Mouse (Mus musculus) kidney, postnatal 0 days (tissue): ENCODE data around the gene Gm44579. TPM values are rescaled to one million over a fixed set of nuclear protein-coding genes. Genes with fewer than 3 reads are reported as not detected.

ENCODE experiments used
- ATAC-seq: fragments of 200-750 bp; cut with Nextera tagmentation; replicated peaks from 2 replicates; pipeline ENCODE4 v1.8.0; 2017; ENCODE audit warnings: low read depth, moderate number of reproducible peaks, moderate TSS enrichment, moderate library complexity; ENCODE audit not compliant: low FRiP score
- DNase-seq: peaks from one replicate; pipeline ENCODE4 v3.0.0-alpha.2; 2016; ENCODE audit warnings: low spot score
- H3K27ac ChIP-seq: fragments of 300-500 bp; sonication (generic); 2 replicates; pipeline ENCODE4 v1.5.1; 2014; ENCODE audit warnings: mild to moderate bottlenecking
- H3K27me3 ChIP-seq: fragments of 300-500 bp; sonication (generic); 2 replicates; pipeline ENCODE4 v1.6.1; 2014; ENCODE audit warnings: low read length, mixed read lengths; ENCODE audit not compliant: insufficient read depth
- H3K36me3 ChIP-seq: fragments of 300-500 bp; sonication (generic); 2 replicates; pipeline ENCODE4 v1.6.1; 2014; ENCODE audit warnings: low read length, mixed read lengths; ENCODE audit not compliant: insufficient read depth
- H3K4me1 ChIP-seq: fragments of 300-500 bp; sonication (generic); replicated peaks from 2 replicates; pipeline ENCODE4 v1.6.1; 2014; ENCODE audit warnings: antibody characterized with exemption, low read length, mixed read lengths; ENCODE audit not compliant: insufficient read depth
- H3K4me2 ChIP-seq: fragments of 300-500 bp; sonication (generic); 2 replicates; pipeline ENCODE4 v1.6.1; 2014; ENCODE audit warnings: mild to moderate bottlenecking, low read length, moderate library complexity, mixed read lengths
- H3K4me3 ChIP-seq: fragments of 300-500 bp; sonication (generic); replicated peaks from 2 replicates; pipeline ENCODE4 v1.5.1; 2014; ENCODE audit warnings: low read depth, low read length
- H3K9ac ChIP-seq: fragments of 300-500 bp; sonication (generic); 2 replicates; pipeline ENCODE4 v1.6.1; 2014; ENCODE audit warnings: low read depth, low read length
- H3K9me3 ChIP-seq: fragments of 300-500 bp; sonication (generic); replicated peaks from 2 replicates; pipeline ENCODE4 v1.6.1; 2016; ENCODE audit warnings: low read length, inconsistent platforms, mixed read lengths
- CTCF ChIP-seq: IDR thresholded peaks from 2 replicates; pipeline ENCODE4 v1.5.1; 2016; ENCODE audit warnings: antibody characterized with exemption, low read depth, mild to moderate bottlenecking, moderate library complexity
- WGBS: fragments of 180-500 bp; shearing (Covaris S2); extraction: QIAGEN DNeasy Blood & Tissue Kit; methylation state at CpG from one replicate; pipeline ENCODE4 v1.1.7; 2014; 5-methylcytosine and 5-hydroxymethylcytosine counted together
- polyA plus RNA-seq: library from polyadenylated mRNA; unstranded; fragments of >200 nt; fragmentation: Nextera tagmentation; extraction: Ambion mirVana; gene quantifications from 2 replicates; pipeline ENCODE4 v1.2.1, GENCODE M21; 2015

The Gm44579 gene
- polyA plus RNA-seq, 1 experiment from 2014 or later, result not detected

- ATAC-seq, result no peak
Observed at GRCm38 (mm10) chr15:98170917-98171316, 49.9 kb downstream of the Gm44579 start.

GRCm38 (mm10) chr15:98170365-98170764 lies 50.4 kb downstream of the Gm44579 start:
- H3K36me3 ChIP-seq, result no peaks in the 10 kb centered on the region
- DNase-seq (peak; percentile 30), ATAC-seq (no peak)
- H3K4me3 ChIP-seq, result no peak overlapping the region
- H3K27ac ChIP-seq, result no peak overlapping the region
- peaks cover 29% of the 10 kb centered on the region for H3K27me3 ChIP-seq
- H3K9me3 ChIP-seq, result no peaks in the 10 kb centered on the region
- 28% methylated on average over 7 of the region's 7 CpGs for WGBS
- 0 out of 2 replicates have a peak, but pooled peaks cover 6% of the 10 kb centered on the region for H3K4me1 ChIP-seq
- H3K9ac ChIP-seq, result no peak overlapping the region
- TF ChIP-seq CTCF, result no peak
- H3K4me2 ChIP-seq, result no peak overlapping the region

More at GRCm38 (mm10) chr15:98170917-98171316, 49.9 kb downstream of the Gm44579 start:
- Histone ChIP-seq H3K27me3 (peaks cover 29% of the 10 kb centered on the region), H3K4me1 (0 out of 2 replicates have a peak, but pooled peaks cover 6% of the 10 kb centered on the region), H3K4me3 (no peak overlapping the region), H3K9me3 (no peaks in the 10 kb centered on the region), H3K9ac (no peak overlapping the region), H3K27ac (no peak overlapping the region), H3K36me3 (no peaks in the 10 kb centered on the region), H3K4me2 (no peak overlapping the region)
- no peak for DNase-seq
- TF ChIP-seq CTCF, result no peak
- WGBS, result 69% methylated on average over 9 of the region's 9 CpGs

- H3K4me3 ChIP-seq, result peak overlapping the region; percentile 33; the same call in 1 of the 2 replicates
- ATAC-seq, result 0 out of 2 replicates have a peak, but pooled peaks have one; percentile 5
Observed at GRCm38 (mm10) chr15:98168622-98169004, 52.2 kb downstream of the Gm44579 start.

DNA sequence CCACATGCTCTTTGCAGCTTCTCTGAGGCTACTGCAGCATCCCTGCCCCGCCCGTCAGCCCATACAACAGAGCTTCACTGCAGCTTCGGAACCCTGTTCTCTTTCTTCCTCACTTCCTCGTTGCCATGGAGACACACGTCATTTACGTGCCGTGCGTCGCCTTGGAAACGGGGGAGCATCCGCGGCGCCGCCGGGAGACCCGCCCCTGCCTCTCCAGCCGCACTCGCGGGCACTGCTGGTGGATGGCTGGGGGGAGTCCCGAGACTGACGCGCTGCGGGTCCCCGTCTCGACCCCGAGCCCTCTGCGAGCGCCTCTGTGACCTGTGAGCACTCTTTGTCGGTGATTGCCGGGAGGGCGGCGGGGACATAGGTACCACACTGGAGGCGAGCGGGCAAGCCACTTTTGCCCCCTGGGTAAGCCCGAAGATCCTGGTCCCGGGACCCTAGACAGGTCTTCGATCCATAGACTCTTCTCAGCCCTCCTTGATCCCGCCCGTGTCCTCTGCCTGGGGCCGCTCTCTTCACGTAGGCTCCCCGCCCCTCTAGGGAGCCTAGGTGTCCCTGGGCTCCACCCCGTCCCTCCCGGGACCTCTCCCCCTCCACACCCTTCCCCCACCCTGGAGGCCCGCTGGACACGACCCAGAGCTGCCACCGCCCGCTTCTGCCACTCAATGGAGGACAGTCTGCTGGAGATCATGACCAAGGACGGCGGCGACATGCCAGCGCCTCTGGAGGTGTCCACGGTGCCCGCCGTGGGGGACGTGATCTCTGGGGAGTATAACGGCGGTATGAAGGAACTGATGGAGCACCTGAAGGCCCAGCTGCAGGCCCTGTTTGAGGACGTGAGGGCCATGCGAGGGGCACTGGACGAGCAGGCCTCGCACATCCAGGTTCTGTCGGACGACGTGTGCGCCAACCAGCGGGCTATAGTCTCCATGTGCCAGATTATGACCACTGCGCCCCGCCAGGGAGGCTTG lies 52.8 kb downstream of the Gm44579 start:
- Histone ChIP-seq H3K36me3 (no peaks in the 10 kb centered on the region), H3K4me3 (peak overlapping the region; percentile 33), H3K9ac (no peak overlapping the region), H3K4me1 (0 out of 2 replicates have a peak, but pooled peaks cover 6% of the 10 kb centered on the region), H3K4me2 (peak overlapping the region; percentile 56), H3K27me3 (peaks cover 29% of the 10 kb centered on the region), H3K9me3 (no peaks in the 10 kb centered on the region), H3K27ac (no peak overlapping the region)
- ATAC-seq (peak; percentile 75), DNase-seq (peak; percentile 92)
- TF ChIP-seq CTCF, result no peak
- 1% methylated on average over 69 of the region's 69 CpGs for WGBS

More at GRCm38 (mm10) chr15:98168622-98169004, 52.2 kb downstream of the Gm44579 start:
- no peaks in the 10 kb centered on the region for H3K9me3 ChIP-seq
- WGBS, result 8% methylated on average over 19 of the region's 19 CpGs
- no peak overlapping the region for H3K9ac ChIP-seq
- H3K36me3 ChIP-seq, result no peaks in the 10 kb centered on the region
- no peak overlapping the region for H3K27ac ChIP-seq
- H3K4me1 ChIP-seq, result 0 out of 2 replicates have a peak, but pooled peaks cover 6% of the 10 kb centered on the region
- H3K4me2 ChIP-seq, result no peak overlapping the region
- no peak for TF ChIP-seq CTCF
- H3K27me3 ChIP-seq, result peaks cover 29% of the 10 kb centered on the region
- no peak for DNase-seq

- DNase-seq (no peak), ATAC-seq (peak; percentile 26; the same call in 1 of the 2 replicates)
- TF ChIP-seq CTCF, result no peak
- Histone ChIP-seq H3K27ac (no peak within 1 kb of the TSS), H3K36me3 (no peaks in the 10 kb centered on the region), H3K4me1 (0 out of 2 replicates have a peak, but pooled peaks cover 6% of the 10 kb centered on the region), H3K9ac (no peak within 1 kb of the TSS), H3K27me3 (peaks cover 29% of the 10 kb centered on the region), H3K4me3 (peak within 1 kb of the TSS; percentile 33), H3K9me3 (no peaks in the 10 kb centered on the region), H3K4me2 (peak within 1 kb of the TSS; percentile 56)
- 2% methylated on average over 15 of the region's 18 CpGs for WGBS
Observed at GRCm38 (mm10) chr15:98166963-98167644, 53.7 kb downstream of the Gm44579 start, which contains the start of gene Ccdc184. Gene Ccdc184 (plus strand): TSS chr15:98167158.

DNA sequence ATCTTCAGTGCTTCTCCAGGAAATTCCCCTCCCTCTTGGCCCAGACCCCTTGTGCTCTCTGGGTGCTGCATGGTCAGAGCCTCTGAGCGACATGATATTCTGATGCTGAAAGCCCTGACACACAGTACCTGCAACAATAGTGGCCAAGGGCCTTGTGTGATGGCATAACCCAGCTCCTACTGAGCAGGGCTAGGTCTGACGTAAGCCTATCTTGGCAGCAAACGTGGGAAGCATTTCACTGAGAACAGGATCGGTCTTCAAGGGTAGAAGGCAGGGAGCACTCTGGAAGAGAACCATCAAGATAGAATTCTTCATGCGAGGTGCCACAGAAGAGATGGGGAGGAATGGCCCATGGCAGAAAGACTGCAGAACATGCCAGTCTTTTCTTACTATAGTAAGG lies 55.3 kb downstream of the Gm44579 start, which contains the start of gene Asb8:
TSS of gene Asb8 (minus strand) at position 101 of the 400 bp plus-strand sequence.
- no peaks in the 10 kb centered on the region for H3K9me3 ChIP-seq
- H3K27me3 ChIP-seq, result peaks cover 29% of the 10 kb centered on the region
- H3K27ac ChIP-seq, result no peak within 1 kb of the TSS
- H3K4me1 ChIP-seq, result 0 out of 2 replicates have a peak, but pooled peaks cover 6% of the 10 kb centered on the region
- no peak within 1 kb of the TSS for H3K4me3 ChIP-seq
- DNase-seq (no peak), ATAC-seq (no peak)
- TF ChIP-seq CTCF, result no peak
- 84% methylated on average over 5 of the region's 5 CpGs for WGBS
- no peaks in the 10 kb centered on the region for H3K36me3 ChIP-seq
- H3K4me2 ChIP-seq, result no peak within 1 kb of the TSS
- no peak within 1 kb of the TSS for H3K9ac ChIP-seq
